In the genomic region with DNA sequence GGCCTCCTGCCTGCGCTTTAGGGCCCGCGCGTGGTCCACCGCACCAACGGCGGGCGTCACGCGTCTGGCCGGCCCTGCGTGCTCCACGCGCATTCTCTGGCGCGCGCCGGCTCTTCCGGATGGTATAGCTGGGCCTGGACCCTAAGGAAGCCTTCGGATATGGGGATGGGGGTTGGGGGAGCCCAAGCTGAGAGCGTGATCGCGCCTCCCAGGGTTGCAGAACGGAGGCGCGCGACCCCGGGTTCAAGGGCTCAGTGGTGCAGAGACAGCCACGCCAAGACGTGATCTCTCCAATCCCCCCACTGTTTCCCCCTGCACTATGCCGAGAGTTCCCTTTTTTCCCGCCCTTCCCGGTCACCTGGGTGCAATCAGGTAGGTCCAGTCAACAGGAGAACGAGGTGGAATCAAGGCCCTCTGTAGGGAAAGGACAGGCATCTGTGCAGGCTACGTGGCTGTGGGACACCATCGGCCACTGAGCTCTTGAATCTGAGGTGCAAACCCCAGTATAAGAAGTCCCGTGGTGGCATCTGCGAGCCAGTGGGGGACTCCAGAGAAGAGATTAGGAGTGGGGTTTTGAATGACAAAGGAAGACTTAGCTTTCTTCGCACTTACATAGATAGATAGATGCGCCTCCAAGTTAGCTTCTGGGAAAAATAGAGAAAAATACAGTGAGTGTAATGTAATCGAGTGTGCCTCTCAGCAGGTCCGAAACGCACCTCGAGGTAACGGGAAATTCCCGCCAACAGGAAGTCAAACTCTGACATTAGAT, we compare ENCODE assay signal across 7 mouse cellular contexts. TPM values are rescaled to one million over a fixed set of nuclear protein-coding genes. Genes with fewer than 3 reads are reported as not detected.
DNase-seq lines count a peak whose midpoint lies in the region; ATAC-seq and TF ChIP-seq lines count a peak whose summit lies in the region.

No protein-coding gene starts in this region.

- peaks cover 49% of the 10 kb centered on the region for H3K4me1 ChIP-seq in megakaryocyte, embryonic 14.5 days
- peaks cover 10% of the 10 kb centered on the region; the same call in 1 of the 2 replicates for H3K4me1 ChIP-seq in embryonic fibroblast, embryonic 13.5 days (ENCODE audit: control insufficient read depth, insufficient read depth, low read length)

- no peak for TF ChIP-seq POLR2A in embryonic fibroblast, embryonic 13.5 days (IDR thresholded peaks at IDR 0.05; ENCODE audit: low read depth, low read length)

- no peaks in the 10 kb centered on the region for H3K9me3 ChIP-seq in megakaryocyte, embryonic 14.5 days

- TF ChIP-seq CTCF in embryonic fibroblast, embryonic 13.5 days (IDR thresholded peaks at IDR 0.05; ENCODE audit: borderline replicate concordance, insufficient read depth, low read length), result no peak

- peak overlapping the region; percentile 13; the same call in 1 of the 2 replicates for H3K27ac ChIP-seq in embryonic fibroblast, embryonic 13.5 days (ENCODE audit: insufficient read depth, low read length)

- DNase-seq in kidney, adult 9 months, result peak; percentile 38
- peak; percentile 38 for DNase-seq in mesoderm, embryonic 11.5 days (ENCODE audit: low read depth, low spot score)
- peak; percentile 37 to 45 for DNase-seq in thymus, postnatal 10 days (ENCODE audit: low spot score in 2 of 2)

- H3K27me3 ChIP-seq in megakaryocyte, embryonic 14.5 days (replicated peaks), result no peaks in the 10 kb centered on the region

- peaks cover 15% of the 10 kb centered on the region for H3K36me3 ChIP-seq in megakaryocyte, embryonic 14.5 days (replicated peaks; ENCODE audit: low read length)

- no peak for ATAC-seq in megakaryocyte, adult 5-6 weeks (ENCODE audit: poor library complexity, severe bottlenecking)
- ATAC-seq in activated CD4-positive, CD25-positive, alpha-beta regulatory T cell, adult 4 months, result peak; percentile 0

- peak overlapping the region; percentile 98 for H3K4me3 ChIP-seq in megakaryocyte, embryonic 14.5 days (replicated peaks)
- H3K4me3 ChIP-seq in embryonic fibroblast, embryonic 13.5 days (ENCODE audit: insufficient read depth, low read length), result peak overlapping the region; percentile 100

RNA-seq across cellular contexts. Expression of gene G3bp1, which starts 0.6 kb away (rescaled TPM):
- 12.3 and 44.5 TPM in 2 replicates for polyA plus RNA-seq in megakaryocyte, embryonic 14.5 days (2012; ENCODE audit: insufficient read depth, low replicate concordance)
- total RNA-seq in megakaryocyte, adult 5-6 weeks (2015), result 29.4 and 30.7 TPM in 2 replicates
- total RNA-seq in megakaryocyte, adult 5-6 weeks (2017), result 47.8 and 50.6 TPM in 2 replicates
- 10 to 100 TPM; 62.4 to 65.3 TPM for polyA plus RNA-seq in activated CD4-positive, CD25-positive, alpha-beta regulatory T cell, adult 4 months (2017; shearing (Covaris generic))
- polyA plus RNA-seq in embryonic fibroblast, embryonic 13.5 days (2011; ENCODE audit: insufficient read length, low read depth, missing spikeins), result 77.7 and 79.1 TPM in 2 replicates

RNA-seq across cellular contexts. Expression of gene Atox1, which starts 9.1 kb away (rescaled TPM):
- polyA plus RNA-seq in megakaryocyte, embryonic 14.5 days (2012; ENCODE audit: insufficient read depth, low replicate concordance), result 110 and 126 TPM in 2 replicates
- 211 and 215 TPM in 2 replicates for total RNA-seq in megakaryocyte, adult 5-6 weeks (2015)
- 71.8 and 92.8 TPM in 2 replicates for total RNA-seq in megakaryocyte, adult 5-6 weeks (2017)
- polyA plus RNA-seq in activated CD4-positive, CD25-positive, alpha-beta regulatory T cell, adult 4 months (2017; shearing (Covaris generic)), result 100 to 1,000 TPM; 224 to 229 TPM
- 114 and 118 TPM in 2 replicates for polyA plus RNA-seq in embryonic fibroblast, embryonic 13.5 days (2011; ENCODE audit: insufficient read length, low read depth, missing spikeins)

RNA-seq across cellular contexts. Expression of gene Sparc, which starts 47.1 kb away (rescaled TPM):
- polyA plus RNA-seq in megakaryocyte, embryonic 14.5 days (2012; ENCODE audit: insufficient read depth, low replicate concordance), result 11.1 TPM in 1 of 2 replicates, not detected in the other
- total RNA-seq in megakaryocyte, adult 5-6 weeks (2015), result 0.71 and 1.2 TPM in 2 replicates
- total RNA-seq in megakaryocyte, adult 5-6 weeks (2017), result 0.57 and 1.5 TPM in 2 replicates
- polyA plus RNA-seq in activated CD4-positive, CD25-positive, alpha-beta regulatory T cell, adult 4 months (2017; shearing (Covaris generic)), result not detected
- 3,951 and 4,760 TPM in 2 replicates for polyA plus RNA-seq in embryonic fibroblast, embryonic 13.5 days (2011; ENCODE audit: insufficient read length, low read depth, missing spikeins)

Comparison
In these comparisons a context has a peak if more than half of its experiments do, and no peak if none do; other contexts are left out.
1. RNA of gene Sparc, which starts 47.1 kb away (polyA plus RNA-seq): 3,951 to 4,760 TPM in embryonic fibroblast, embryonic 13.5 days; 11.1 TPM in megakaryocyte, embryonic 14.5 days and not detected in activated CD4-positive, CD25-positive, alpha-beta regulatory T cell, adult 4 months; every median in the first group is over 100 times any median in the second.
2. Peak in every context shown above with its lines, with median percentiles within 50 percentile points of each other: DNase-seq.